Mouse (Mus musculus): ENCODE results near the gene Fam69b. TPM values are rescaled to one million over a fixed set of nuclear protein-coding genes. Genes with fewer than 3 reads are reported as not detected.

Fam69b gene
- polyA plus RNA-seq, 1 experiment from 2014 or later: 77.5 TPM

MicroRNAs within 50 kb of the gene (microRNA counts, 519-probe panel; counts per million panel counts)
- 8,597 counts per million, percentile 91 among the panel's probes with 10 or more counts for microRNA mmu-miR-126-3p
- 4,155 counts per million, percentile 27 among the panel's probes with 10 or more counts for microRNA mmu-miR-126-5p

Small RNAs within 50 kb of the gene (microRNA-seq; reads per million reads assigned to microRNA genes)
- gene Mir126a: not detected
- not detected for gene Mir126b

Other genes with a start within 250 kb of the Fam69b start
- gene Snapc4, start 247.8 kb upstream of the Fam69b start, polyA plus RNA-seq (2016; fragmentation: Nextera tagmentation; extraction: Ambion mirVana): 36.9 and 41.5 TPM in 2 replicates
- gene Entr1, start 239.1 kb upstream of the Fam69b start, polyA plus RNA-seq (2016; fragmentation: Nextera tagmentation; extraction: Ambion mirVana): 169 and 170 TPM in 2 replicates
- 126 and 128 TPM in 2 replicates for gene Pmpca, start 239.1 kb upstream of the Fam69b start, polyA plus RNA-seq (2016; fragmentation: Nextera tagmentation; extraction: Ambion mirVana)
- 31.4 and 33.8 TPM in 2 replicates for gene Inpp5e, start 219.3 kb upstream of the Fam69b start, polyA plus RNA-seq (2016; fragmentation: Nextera tagmentation; extraction: Ambion mirVana)
- 29.3 and 33.3 TPM in 2 replicates for gene Sec16a, start 183.2 kb upstream of the Fam69b start, polyA plus RNA-seq (2016; fragmentation: Nextera tagmentation; extraction: Ambion mirVana)
- gene Notch1, start 111.8 kb upstream of the Fam69b start, polyA plus RNA-seq (2016; fragmentation: Nextera tagmentation; extraction: Ambion mirVana): 53.5 and 56.2 TPM in 2 replicates
- 50.4 and 64.8 TPM in 2 replicates for gene Egfl7, start 48.4 kb upstream of the Fam69b start, polyA plus RNA-seq (2016; fragmentation: Nextera tagmentation; extraction: Ambion mirVana)
- not detected in 2 replicates for gene Gm20532, start 41.8 kb upstream of the Fam69b start, polyA plus RNA-seq (2016; fragmentation: Nextera tagmentation; extraction: Ambion mirVana)
- gene Agpat2, start 24.0 kb upstream of the Fam69b start, polyA plus RNA-seq (2016; fragmentation: Nextera tagmentation; extraction: Ambion mirVana): 6.9 and 9.6 TPM in 2 replicates
- gene Lcn4, start 42.8 kb downstream of the Fam69b start, polyA plus RNA-seq (2016; fragmentation: Nextera tagmentation; extraction: Ambion mirVana): not detected in 2 replicates
- gene Abo, start 236.5 kb downstream of the Fam69b start, polyA plus RNA-seq (2016; fragmentation: Nextera tagmentation; extraction: Ambion mirVana): not detected in 2 replicates